Mouse (Mus musculus) ES-E14 (cell line): ENCODE measurements around the gene Rbm47.

Experiments used
- CHD2 ChIP-seq: IDR thresholded peaks from 2 replicates; pipeline ENCODE4 v1.6.1; 2014; ENCODE audit warnings: mild to moderate bottlenecking, low read depth, low read length, inconsistent platforms
- MAFK ChIP-seq: IDR thresholded peaks from 2 replicates; pipeline ENCODE4 v1.6.1; 2014; ENCODE audit warnings: mild to moderate bottlenecking, low read depth, low read length, inconsistent platforms; ENCODE audit not compliant: insufficient read depth
- ZNF384 ChIP-seq: IDR thresholded peaks from 2 replicates; pipeline ENCODE4 v1.6.1; 2012; ENCODE audit warnings: low read depth, low read length, inconsistent platforms

GRCm38 (mm10) chr5:66173018-66173417 is at the start of gene Rbm47:
- TF ChIP-seq CHD2 (no peak), ZNF384 (no peak), MAFK (no peak)
